Mouse (Mus musculus): ENCODE results near the gene Slc9a7. TPM values are rescaled to one million over a fixed set of nuclear protein-coding genes. Genes with fewer than 3 reads are reported as not detected.

The Slc9a7 gene
- 23.0 and 26.0 TPM in 2 replicates for total RNA-seq (2012; rRNA removed)
- total RNA-seq (2014; rRNA removed) = 21.6 and 25.6 TPM in 2 replicates
- polyA plus RNA-seq (2012; ENCODE audit: insufficient read length, low read depth) = 20.6 and 20.7 TPM in 2 replicates

- peak; percentile 54 for DNase-seq (ENCODE audit: extremely low read depth)
- H3K4me1 ChIP-seq (ENCODE audit: control insufficient read depth in 1 of 2, insufficient read depth in 2 of 2) = peaks cover 6 to 15% of the 10 kb centered on the region in 2 experiments; a peak in 3 of 4 replicates
- H3K36me3 ChIP-seq (replicated peaks in 1 of 2; ENCODE audit: control insufficient read depth in 1 of 2, insufficient read depth in 1 of 2, low read length in 1 of 2) = no peaks in the 10 kb centered on the region
- H3K4me2 ChIP-seq (ENCODE audit: insufficient read depth, low read depth, poor library complexity, severe bottlenecking) = peak within 1 kb of the TSS; percentile 74
- H3K9ac ChIP-seq (ENCODE audit: insufficient read depth, low read depth) = peak within 1 kb of the TSS; percentile 93
- H3K27ac ChIP-seq (ENCODE audit: insufficient read depth, low read depth) = peak within 1 kb of the TSS; percentile 92
- H3K27me3 ChIP-seq (replicated peaks) = no peaks in the 10 kb centered on the region
- TF ChIP-seq MAX (IDR thresholded peaks at IDR 0.05; ENCODE audit: low read length) = 0 out of 2 replicates have a peak, but pooled peaks have one; percentile 11
- TF ChIP-seq CHD2 (IDR thresholded peaks at IDR 0.05; ENCODE audit: low read length) = peak; percentile 78
- peak; percentile 83 for TF ChIP-seq NRF1 (IDR thresholded peaks at IDR 0.05; ENCODE audit: low read depth, low read length)
- TF ChIP-seq POLR2A (IDR thresholded peaks at IDR 0.05; ENCODE audit: low read depth, low read length) = peak; percentile 39; the same call in 1 of the 2 replicates
- peak; percentile 60; the same call in 1 of the 2 replicates for TF ChIP-seq TCF12 (IDR thresholded peaks at IDR 0.05; ENCODE audit: low read depth, low read length)
- no peak for TF ChIP-seq JUN (IDR thresholded peaks at IDR 0.05; ENCODE audit: insufficient read depth, low read depth, low read length)
- H3K79me2 ChIP-seq (replicated peaks; ENCODE audit: control insufficient read depth, extremely low read depth, insufficient read depth, poor library complexity, severe bottlenecking) = peaks cover 26% of the 10 kb centered on the region
- H3K4me3 ChIP-seq (replicated peaks in 1 of 3; ENCODE audit: low read depth in 2 of 3, low read length in 2 of 3, poor library complexity in 1 of 3) = peak within 1 kb of the TSS; percentile 71 to 100 (median 78)
- in situ Hi-C loops (cut with MboI; ENCODE audit: low pct_ligation_motif_present, low pct_unique_long_range_greater_than_20kb, low sequenced_read_pairs) = no loop called here
- dilution Hi-C loops (cut with MboI; ENCODE audit: extremely low pct_ligation_motif_present, extremely low pct_unique_long_range_greater_than_20kb, low sequenced_read_pairs) = no loop called here
- H3K9me3 ChIP-seq (replicated peaks; ENCODE audit: low read length) = no peaks in the 10 kb centered on the region
Observed at GRCm38 (mm10) chrX:20291282-20292039, at the start of gene Slc9a7. TSS of gene Slc9a7 (minus strand) at chrX:20291807.

GRCm38 (mm10) chrX:20335722-20336121 lies 44.1 kb upstream of the Slc9a7 start:
- H3K27ac ChIP-seq (ENCODE audit: insufficient read depth, low read depth) = no peak overlapping the region
- DNase-seq (ENCODE audit: extremely low read depth) = peak; percentile 61
- H3K9me3 ChIP-seq (replicated peaks; ENCODE audit: low read length) = no peaks in the 10 kb centered on the region
- no peaks in the 10 kb centered on the region for H3K27me3 ChIP-seq (replicated peaks)
- H3K36me3 ChIP-seq (replicated peaks in 1 of 2; ENCODE audit: control insufficient read depth in 1 of 2, insufficient read depth in 1 of 2, low read length in 1 of 2) = no peaks in the 10 kb centered on the region
- no peaks in the 10 kb centered on the region for H3K79me2 ChIP-seq (replicated peaks; ENCODE audit: control insufficient read depth, extremely low read depth, insufficient read depth, poor library complexity, severe bottlenecking)
- no peak overlapping the region for H3K9ac ChIP-seq (ENCODE audit: insufficient read depth, low read depth)
- TF ChIP-seq TBP (conservative IDR thresholded peaks at IDR 0.05; ENCODE audit: low read depth, low read length) = no peak
- TF ChIP-seq MEF2A (IDR thresholded peaks at IDR 0.05; ENCODE audit: borderline replicate concordance, low read depth, low read length) = no peak
- peak; percentile 59 for TF ChIP-seq ZC3H11A (IDR thresholded peaks at IDR 0.05; ENCODE audit: low read depth, low read length)
- TF ChIP-seq CTCF (conservative IDR thresholded peaks at IDR 0.05 in 1 of 2, IDR thresholded peaks at IDR 0.05 in 1 of 2; ENCODE audit: low read depth in 2 of 2, low read length in 2 of 2) = peak in 1 of 2 experiments; percentile 76; a peak in 3 of 4 replicates
- peak; percentile 81 for TF ChIP-seq RAD21 (IDR thresholded peaks at IDR 0.05; ENCODE audit: low read depth, low read length)
- TF ChIP-seq MAX (IDR thresholded peaks at IDR 0.05; ENCODE audit: low read length) = no peak
- peak; percentile 86 for TF ChIP-seq SMC3 (IDR thresholded peaks at IDR 0.05; ENCODE audit: low read depth, low read length)
- TF ChIP-seq ZMIZ1 (IDR thresholded peaks at IDR 0.05; ENCODE audit: low read depth, low read length) = no peak
- no peak for TF ChIP-seq TCF12 (IDR thresholded peaks at IDR 0.05; ENCODE audit: low read depth, low read length)
- no peak overlapping the region for H3K4me2 ChIP-seq (ENCODE audit: insufficient read depth, low read depth, poor library complexity, severe bottlenecking)
- in situ Hi-C loops (cut with MboI; ENCODE audit: low pct_ligation_motif_present, low pct_unique_long_range_greater_than_20kb, low sequenced_read_pairs) (loop anchor here (25.0 kb wide), 2 partner anchors 173 to 273 kb away; partner anchors contain the start of gene Chst7), dilution Hi-C loops (cut with MboI; ENCODE audit: extremely low pct_ligation_motif_present, extremely low pct_unique_long_range_greater_than_20kb, low sequenced_read_pairs) (no loop called here)
- peaks cover 3 to 17% of the 10 kb centered on the region in 2 experiments; a peak in 3 of 4 replicates for H3K4me1 ChIP-seq (ENCODE audit: control insufficient read depth in 1 of 2, insufficient read depth in 2 of 2)
- H3K4me3 ChIP-seq (replicated peaks in 1 of 3; ENCODE audit: low read depth in 2 of 3, low read length in 2 of 3, poor library complexity in 1 of 3) = no peak overlapping the region
